Mouse (Mus musculus): ENCODE measurements around the gene Ecm1.

Ecm1 gene

GRCm38 (mm10) chr3:95739353-95740104 is at the start of gene Ecm1:
Gene Ecm1 (minus strand): TSS chr3:95739569.
- DNase-seq (ENCODE audit: low read depth in 1 of 2, low spot score in 2 of 2), result no peak

DNA sequence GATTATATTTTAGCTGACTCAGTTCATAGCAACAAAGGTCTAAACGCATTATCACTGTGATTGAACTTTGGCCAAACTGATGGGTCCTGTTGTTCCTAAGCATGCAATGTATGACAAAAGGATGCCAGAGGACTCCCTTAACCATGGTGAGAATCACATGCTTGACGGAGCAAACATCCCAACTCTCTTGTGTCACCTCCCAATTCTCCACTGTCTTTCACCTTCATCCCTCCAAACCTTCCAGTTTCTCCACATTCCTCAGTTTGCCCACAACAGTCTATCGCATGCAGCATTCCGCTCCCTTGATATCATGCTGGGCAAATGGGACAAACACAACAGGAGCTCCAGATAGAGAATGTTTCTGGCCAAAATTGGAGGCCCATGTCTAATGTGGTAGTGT is 46.1 kb upstream of the Ecm1 start:
- no peak for DNase-seq (ENCODE audit: low read depth in 1 of 2, low spot score in 2 of 2)

- no peak for DNase-seq (ENCODE audit: low read depth in 1 of 2, low spot score in 2 of 2)
Observed at GRCm38 (mm10) chr3:95771985-95772384, 32.6 kb upstream of the Ecm1 start.

- no peak for DNase-seq (ENCODE audit: low read depth in 1 of 2, low spot score in 2 of 2)
Observed at GRCm38 (mm10) chr3:95765534-95765933, 26.2 kb upstream of the Ecm1 start.

GRCm38 (mm10) chr3:95763811-95764210 is 24.4 kb upstream of the Ecm1 start:
- DNase-seq (ENCODE audit: low read depth in 1 of 2, low spot score in 2 of 2), result no peak

DNA sequence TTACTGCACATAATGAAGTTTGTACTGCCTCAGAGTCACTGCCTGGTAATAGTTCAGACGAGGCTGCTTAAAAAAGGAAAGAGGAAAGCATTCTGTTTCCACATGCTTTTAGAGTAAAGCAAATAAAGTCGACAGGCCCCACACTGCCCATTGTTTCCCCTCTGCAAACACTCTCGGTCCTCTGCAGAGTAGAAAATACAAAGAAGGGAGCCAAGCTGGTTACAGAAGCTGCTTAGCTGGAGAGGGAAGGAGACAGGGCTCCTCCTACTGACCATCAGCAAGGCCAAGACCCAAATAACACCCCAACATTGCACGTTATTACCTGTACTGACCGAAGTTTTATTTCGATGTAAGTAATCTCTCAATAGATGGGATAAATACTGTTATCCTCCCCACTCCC is 23.6 kb upstream of the Ecm1 start:
- no peak for DNase-seq (ENCODE audit: low read depth in 1 of 2, low spot score in 2 of 2)

DNA sequence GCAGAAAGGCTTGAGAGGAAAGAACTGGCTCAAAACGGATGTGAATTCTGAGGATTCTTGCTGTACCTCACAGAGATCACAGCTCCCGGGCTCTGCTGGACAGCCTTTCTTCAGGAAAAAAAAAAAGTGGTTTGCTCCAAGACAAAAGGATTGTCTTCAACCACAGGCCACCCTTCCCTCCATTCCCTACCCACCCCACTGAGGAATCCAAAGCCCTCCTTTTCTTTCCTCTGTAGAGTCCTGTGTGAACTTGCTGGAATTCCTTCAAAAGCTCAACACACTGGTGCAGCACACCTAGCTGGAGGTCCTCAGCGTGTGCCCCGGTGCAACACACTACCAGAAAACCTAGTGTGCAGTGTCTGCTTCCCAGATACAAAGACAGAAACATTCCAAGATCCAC is 22.4 kb upstream of the Ecm1 start:
- DNase-seq (ENCODE audit: low read depth in 1 of 2, low spot score in 2 of 2), result no peak

DNA sequence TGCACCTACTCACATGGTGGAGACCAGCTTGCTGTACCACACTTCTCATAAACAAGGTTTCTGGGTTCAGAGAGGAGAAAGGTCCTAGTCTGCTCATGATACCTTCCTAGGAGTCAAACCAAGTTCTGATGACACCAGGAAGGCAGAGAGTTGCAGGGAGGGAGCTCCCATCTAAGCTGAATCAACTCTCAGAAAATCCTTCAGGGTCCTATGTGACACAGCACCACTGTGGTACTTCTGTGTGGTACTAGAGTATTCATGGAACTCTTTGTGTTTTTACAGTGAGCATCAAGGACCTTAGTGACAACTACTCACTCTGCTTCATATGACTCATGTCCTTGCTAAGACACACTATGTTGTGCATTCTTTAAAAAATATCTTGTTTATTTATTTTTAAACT is 21.3 kb upstream of the Ecm1 start:
- DNase-seq (ENCODE audit: low read depth in 1 of 2, low spot score in 2 of 2), result no peak

DNA sequence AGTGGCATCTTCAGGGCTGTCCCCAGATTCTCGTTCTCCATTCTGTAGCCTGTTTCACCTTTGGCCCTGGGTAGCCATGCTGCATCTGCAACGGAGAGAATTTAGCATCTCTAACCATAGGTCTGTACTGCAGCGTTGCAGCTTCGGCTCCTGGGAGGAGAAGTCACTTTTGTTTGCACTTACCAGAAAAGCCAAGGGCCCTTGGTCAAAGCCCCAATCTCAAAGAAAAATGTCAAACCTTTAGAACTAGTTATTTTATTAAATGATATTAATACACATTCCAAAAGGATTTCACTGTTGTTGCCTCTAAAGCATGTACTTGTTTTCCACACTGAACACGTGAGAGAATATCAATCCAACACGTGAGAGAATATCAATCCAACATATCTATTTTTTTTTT is 20.7 kb upstream of the Ecm1 start, which contains the start of gene Tars2:
Gene Tars2, minus strand, starts transcription at position 101 of the 400 bp plus-strand sequence.
- no peak for DNase-seq (ENCODE audit: low read depth in 1 of 2, low spot score in 2 of 2)

DNA sequence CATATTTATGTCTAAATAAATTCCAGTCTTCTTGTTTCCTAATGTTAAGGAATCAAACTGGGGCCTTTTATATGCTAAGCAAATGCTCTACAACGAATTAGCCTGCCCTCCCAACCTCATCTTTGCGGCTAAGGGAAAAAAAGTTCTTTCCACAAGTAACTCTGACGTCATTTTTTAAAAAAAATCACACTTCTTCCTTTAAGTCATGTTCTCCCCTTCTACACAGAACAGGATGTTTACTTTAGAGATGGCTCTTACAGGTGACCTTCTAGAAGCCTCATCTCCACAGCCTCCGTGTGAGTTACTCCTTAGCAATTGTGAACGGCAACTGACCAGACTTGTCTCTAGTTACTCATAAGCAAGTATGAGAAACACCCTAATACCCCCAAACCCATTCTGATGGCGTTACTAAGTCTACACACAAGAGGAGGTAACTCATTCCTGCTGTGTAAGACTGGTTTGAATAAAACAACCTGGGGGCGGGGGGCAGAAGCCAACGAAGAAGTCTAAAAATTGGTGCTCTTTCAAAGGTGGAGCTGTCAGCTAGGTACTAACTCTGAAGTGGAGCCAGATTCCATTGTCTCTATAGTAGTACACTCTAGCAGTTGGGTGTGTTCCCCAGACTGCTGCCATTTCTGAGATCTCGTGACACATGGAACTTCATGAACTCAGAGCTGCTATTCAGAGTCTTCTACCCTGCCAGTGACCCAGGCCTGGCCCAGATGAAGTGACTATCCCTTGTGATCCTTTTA is 19.3 kb upstream of the Ecm1 start:
- no peak for DNase-seq (ENCODE audit: low read depth in 1 of 2, low spot score in 2 of 2)

GRCm38 (mm10) chr3:95756808-95757207 is 17.4 kb upstream of the Ecm1 start:
- no peak for DNase-seq (ENCODE audit: low read depth in 1 of 2, low spot score in 2 of 2)

DNA sequence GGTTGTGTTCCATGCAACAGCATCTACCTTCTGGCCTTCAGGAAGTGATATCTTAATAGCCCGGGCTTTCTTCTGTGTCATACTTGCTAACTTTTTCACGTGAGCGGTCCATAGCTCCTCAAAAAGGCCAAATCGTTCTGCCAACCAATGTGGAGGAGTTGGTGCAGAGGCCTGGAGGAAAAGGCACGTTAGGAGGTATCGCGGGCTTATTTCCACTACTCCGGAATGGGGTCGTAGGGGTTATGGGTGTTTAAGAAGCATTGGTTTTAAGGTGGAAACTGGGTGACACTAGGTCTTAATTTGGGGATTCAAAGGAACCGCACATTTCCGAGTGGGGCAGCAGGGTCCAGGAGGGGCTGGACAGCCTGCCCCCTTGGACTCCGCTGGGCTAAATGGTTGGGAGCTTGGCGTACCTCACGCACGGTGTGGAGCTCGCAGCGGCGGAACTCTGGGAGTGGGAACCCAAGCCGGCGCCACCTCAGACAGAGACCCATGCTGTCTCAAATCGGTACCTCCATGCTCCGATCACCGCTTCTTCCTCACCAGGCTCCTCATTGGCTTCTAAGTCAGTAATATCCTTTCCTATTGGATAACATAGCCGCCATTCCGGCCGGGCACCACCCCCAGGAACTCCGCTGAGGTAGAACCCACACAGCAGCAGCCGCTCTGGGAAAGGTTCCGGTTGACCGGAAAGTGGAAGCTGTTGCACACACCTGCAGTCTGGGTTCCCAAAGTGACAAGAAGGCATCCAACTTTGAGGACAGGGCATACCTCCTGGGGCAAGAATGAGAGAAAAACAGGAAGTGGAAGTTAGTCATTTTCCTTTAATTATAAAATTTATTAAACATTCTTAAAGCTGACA is 15.2 kb upstream of the Ecm1 start:
- DNase-seq (ENCODE audit: low read depth in 1 of 2, low spot score in 2 of 2), result peak; percentile 69 to 73

DNA sequence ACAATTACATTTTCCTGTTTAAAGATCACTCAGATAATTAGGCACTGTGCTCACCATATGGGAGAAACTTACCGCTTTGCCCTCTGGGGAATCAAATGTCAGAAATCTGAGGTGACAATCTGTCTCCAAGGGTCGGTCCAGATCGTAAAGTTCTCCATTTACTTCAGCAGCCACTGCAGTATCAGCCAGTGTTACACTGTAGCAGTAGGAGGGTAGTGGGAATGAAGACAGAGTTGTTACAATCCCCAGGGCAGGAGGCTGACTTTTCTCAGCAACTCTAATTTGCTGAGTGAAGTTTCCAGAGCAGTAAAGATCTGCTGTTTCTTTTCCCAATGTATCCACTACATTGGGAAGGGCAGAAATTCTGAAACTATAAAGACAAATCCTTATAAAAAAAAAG is 13.6 kb upstream of the Ecm1 start:
- DNase-seq (ENCODE audit: low read depth in 1 of 2, low spot score in 2 of 2), result no peak

GRCm38 (mm10) chr3:95740406-95740805 is 1.0 kb upstream of the Ecm1 start:
- DNase-seq (ENCODE audit: low read depth in 1 of 2, low spot score in 2 of 2), result peak in 1 of 2 experiments; percentile 32

DNA sequence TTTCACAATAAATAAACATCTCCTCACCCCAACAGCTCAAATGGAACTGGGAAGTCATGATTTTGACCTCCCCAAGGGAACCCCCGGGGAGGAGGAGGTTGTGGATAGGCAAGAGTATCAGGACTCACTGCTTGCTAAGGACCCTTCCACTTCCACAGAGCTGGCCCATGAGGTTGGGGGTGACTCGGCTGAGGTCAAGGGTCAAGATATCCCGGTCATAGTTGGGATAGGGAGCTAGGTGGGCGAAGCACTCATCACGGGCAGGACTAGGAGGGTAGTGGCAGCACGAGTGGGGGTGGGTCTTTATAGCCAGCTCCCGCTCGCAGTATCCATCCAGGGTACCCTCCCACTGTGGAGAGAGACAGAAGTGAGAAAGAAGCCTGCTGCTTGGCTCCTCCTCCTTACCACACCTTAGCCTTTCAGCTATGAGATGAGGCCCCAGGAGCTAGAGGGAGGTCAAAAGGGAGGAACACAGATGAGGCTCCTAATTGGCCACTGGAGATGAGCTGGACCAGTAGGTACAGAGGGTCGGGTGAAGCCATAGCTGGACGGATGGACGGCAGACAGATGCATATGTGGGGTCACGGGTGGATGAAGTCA is 4.2 kb downstream of the Ecm1 start:
- DNase-seq (ENCODE audit: low read depth in 1 of 2, low spot score in 2 of 2), result no peak

GRCm38 (mm10) chr3:95734092-95734702 is 5.2 kb downstream of the Ecm1 start:
- no peak for DNase-seq (ENCODE audit: low read depth in 1 of 2, low spot score in 2 of 2)

GRCm38 (mm10) chr3:95732744-95733521 is 6.4 kb downstream of the Ecm1 start:
- DNase-seq (ENCODE audit: low read depth in 1 of 2, low spot score in 2 of 2), result no peak

- DNase-seq (ENCODE audit: low read depth in 1 of 2, low spot score in 2 of 2), result no peak
Observed at GRCm38 (mm10) chr3:95732297-95732696, 7.1 kb downstream of the Ecm1 start.

DNA sequence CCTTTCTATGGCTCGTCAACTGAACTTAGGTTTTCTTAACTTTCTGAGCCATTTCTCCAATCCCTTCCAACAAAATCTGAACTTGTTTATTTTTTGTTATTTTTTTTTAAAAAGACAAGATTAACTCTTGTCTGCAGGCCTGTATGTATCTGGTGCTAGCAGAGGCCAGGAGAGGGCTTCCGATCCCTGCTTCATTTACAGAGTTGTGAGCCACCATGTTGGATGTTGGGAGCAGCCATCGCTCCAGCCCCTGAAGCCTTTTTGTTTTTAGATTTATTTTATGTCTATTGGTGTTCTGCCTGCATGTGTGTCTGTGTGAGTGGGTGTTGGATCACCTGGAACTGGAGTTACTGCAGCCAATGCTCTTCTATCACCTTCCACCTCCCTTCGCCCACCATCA is 7.6 kb downstream of the Ecm1 start:
- no peak for DNase-seq (ENCODE audit: low read depth in 1 of 2, low spot score in 2 of 2)

DNA sequence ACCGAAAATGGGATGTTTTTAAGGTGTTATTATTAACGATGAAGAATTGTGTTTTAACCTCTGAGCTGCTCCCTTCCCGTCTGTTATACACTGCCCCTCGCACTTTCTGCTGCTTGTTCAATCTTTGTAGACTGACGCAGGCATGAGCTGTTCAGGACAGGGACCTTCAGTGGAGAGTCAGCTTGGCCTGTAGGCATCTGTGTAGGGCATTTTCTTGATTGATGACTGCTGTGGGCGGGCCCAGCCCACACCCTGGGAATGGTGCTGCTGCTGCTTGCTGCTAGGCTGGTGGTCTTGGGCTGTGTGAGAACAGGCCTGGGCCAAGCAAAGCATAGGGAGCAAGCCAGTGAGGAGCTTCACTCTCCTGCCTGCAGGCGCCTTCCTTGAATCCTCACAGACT is 8.9 kb downstream of the Ecm1 start:
- DNase-seq (ENCODE audit: low read depth in 1 of 2, low spot score in 2 of 2), result no peak

Measured in monocyte, adult 2 months (primary cell).